Mouse (Mus musculus): ENCODE measurements around the gene Gm45261. TPM values are rescaled to one million over a fixed set of nuclear protein-coding genes. Genes with fewer than 3 reads are reported as not detected.

Gene Gm45261
- polyA plus RNA-seq, 1 experiment from 2014 or later: not detected

DNA sequence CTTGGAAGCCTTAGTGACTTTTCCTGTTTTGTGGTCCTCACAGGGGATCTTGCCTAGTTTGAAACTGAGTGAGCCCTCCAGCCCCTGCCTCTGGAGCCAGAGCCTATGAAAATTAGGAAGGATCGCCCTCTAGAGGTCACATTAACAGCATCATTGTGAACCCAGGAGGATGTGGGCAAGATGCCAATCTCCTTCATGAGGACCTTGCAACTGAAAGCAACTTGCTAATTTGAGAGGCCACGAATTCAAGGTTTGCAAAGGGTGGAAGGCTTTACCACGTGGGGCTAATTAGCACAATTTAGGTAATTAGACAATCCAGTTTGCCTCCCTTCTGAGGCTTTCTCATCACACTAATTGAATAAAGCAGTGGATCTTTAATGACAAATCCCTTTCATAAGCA is 52.7 kb downstream of the Gm45261 start:
- Histone ChIP-seq H3K36me3 (no peaks in the 10 kb centered on the region), H3K9ac (replicated peaks) (no peak overlapping the region), H3K4me2 (replicated peaks) (no peak overlapping the region), H3K4me3 (replicated peaks) (no peak overlapping the region), H3K4me1 (replicated peaks) (no peaks in the 10 kb centered on the region), H3K27ac (no peak overlapping the region), H3K27me3 (no peaks in the 10 kb centered on the region), H3K9me3 (no peaks in the 10 kb centered on the region)
- ATAC-seq: peak; percentile 81
- 3% methylated on average over 3 of the region's 3 CpGs for WGBS

DNA sequence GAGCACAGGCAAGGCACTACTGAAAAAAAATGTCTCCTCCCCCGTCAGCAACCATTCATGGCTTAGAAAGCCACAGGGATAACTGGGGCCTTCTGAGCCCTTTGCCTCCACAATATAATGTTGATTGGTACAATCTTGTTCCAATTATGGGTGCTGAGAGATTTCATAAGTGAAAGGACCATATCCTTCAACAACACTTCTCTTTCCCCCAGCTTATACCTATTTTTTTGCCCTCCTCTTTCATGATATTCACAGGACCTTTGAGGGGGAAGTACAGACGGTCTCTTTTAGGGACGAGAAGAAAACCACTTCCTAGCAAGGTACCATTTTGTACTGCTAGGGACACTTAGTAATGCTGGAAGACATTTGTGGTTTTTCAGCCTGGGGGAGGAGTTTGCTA is 57.1 kb downstream of the Gm45261 start:
- Histone ChIP-seq H3K4me3 (replicated peaks) (no peak overlapping the region), H3K4me2 (replicated peaks) (no peak overlapping the region), H3K9me3 (no peaks in the 10 kb centered on the region), H3K4me1 (replicated peaks) (no peaks in the 10 kb centered on the region), H3K9ac (replicated peaks) (no peak overlapping the region), H3K27me3 (no peaks in the 10 kb centered on the region), H3K27ac (no peak overlapping the region), H3K36me3 (no peaks in the 10 kb centered on the region)
- no peak for ATAC-seq
- 85% methylated on average over 3 of the region's 3 CpGs for WGBS

DNA sequence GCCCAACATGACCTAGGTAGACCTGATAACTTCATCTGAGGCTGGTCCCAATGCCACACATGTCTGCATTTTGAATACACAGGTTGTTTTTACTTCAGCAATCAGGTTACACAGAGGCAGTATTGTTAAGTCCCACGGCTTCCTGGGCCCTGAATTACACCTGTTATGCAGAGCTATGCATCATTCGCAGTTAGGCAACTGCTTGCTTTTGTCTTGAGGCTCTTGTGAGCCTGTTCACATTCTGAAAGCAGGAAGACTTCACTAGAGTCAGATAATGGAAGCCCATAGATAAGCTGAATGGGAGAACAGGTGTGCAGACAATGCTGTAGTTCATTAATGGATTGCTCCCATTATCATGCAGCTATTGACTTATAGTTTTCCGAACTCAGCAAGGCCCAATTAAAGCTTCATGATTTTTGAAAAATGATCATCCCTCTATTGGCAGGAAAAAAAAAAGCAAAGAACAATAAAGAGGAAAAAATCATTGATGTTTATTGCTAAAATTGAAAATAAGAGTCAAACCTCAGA is 57.8 kb downstream of the Gm45261 start:
- no peaks in the 10 kb centered on the region for H3K4me1 ChIP-seq (replicated peaks)
- H3K9ac ChIP-seq (replicated peaks): no peak overlapping the region
- H3K4me2 ChIP-seq (replicated peaks): no peak overlapping the region
- ATAC-seq: no peak
- H3K9me3 ChIP-seq: no peaks in the 10 kb centered on the region
- no peak overlapping the region for H3K27ac ChIP-seq
- no peaks in the 10 kb centered on the region for H3K27me3 ChIP-seq
- WGBS: 69% methylated on average over 3 of the region's 3 CpGs
- H3K4me3 ChIP-seq (replicated peaks): no peak overlapping the region
- H3K36me3 ChIP-seq: no peaks in the 10 kb centered on the region

DNA sequence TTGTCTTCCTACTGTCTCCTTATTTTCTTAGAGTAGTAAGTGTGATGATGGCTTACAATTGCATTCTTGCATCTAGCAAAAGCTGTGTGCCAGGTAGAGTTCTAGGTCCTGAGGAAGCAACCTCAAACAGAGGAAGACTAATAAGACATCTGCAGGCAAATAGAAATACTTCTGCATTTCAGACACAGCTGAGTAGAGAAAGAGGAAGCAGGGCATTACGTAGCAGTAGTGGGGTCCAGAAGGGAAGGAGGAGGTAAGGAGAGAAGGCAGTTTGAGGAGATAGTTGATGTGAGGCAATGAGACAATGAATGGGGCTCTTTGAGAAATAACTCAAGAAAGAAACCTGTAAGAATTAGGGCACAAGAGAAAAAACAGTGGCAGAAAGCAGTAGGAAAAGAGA is 59.3 kb downstream of the Gm45261 start:
- Histone ChIP-seq H3K27me3 (no peaks in the 10 kb centered on the region), H3K4me1 (replicated peaks) (no peaks in the 10 kb centered on the region), H3K36me3 (no peaks in the 10 kb centered on the region), H3K27ac (no peak overlapping the region), H3K4me2 (replicated peaks) (no peak overlapping the region), H3K9me3 (no peaks in the 10 kb centered on the region), H3K9ac (replicated peaks) (no peak overlapping the region), H3K4me3 (replicated peaks) (no peak overlapping the region)
- 88% methylated on average over 1 of the region's 1 CpGs for WGBS
- no peak for ATAC-seq

Other genes starting within 250 kb of the Gm45261 start
- 0.35 and 0.65 TPM in 2 replicates for gene Fam124b, start 243.0 kb downstream of the Gm45261 start, polyA plus RNA-seq (2015; fragmentation: Nextera tagmentation; extraction: Ambion mirVana)
- gene Cul3, start 121.0 kb downstream of the Gm45261 start, polyA plus RNA-seq (2015; fragmentation: Nextera tagmentation; extraction: Ambion mirVana): 33.5 and 36.6 TPM in 2 replicates